ENCODE assay signal across 9 mouse cellular contexts in the genomic region with DNA sequence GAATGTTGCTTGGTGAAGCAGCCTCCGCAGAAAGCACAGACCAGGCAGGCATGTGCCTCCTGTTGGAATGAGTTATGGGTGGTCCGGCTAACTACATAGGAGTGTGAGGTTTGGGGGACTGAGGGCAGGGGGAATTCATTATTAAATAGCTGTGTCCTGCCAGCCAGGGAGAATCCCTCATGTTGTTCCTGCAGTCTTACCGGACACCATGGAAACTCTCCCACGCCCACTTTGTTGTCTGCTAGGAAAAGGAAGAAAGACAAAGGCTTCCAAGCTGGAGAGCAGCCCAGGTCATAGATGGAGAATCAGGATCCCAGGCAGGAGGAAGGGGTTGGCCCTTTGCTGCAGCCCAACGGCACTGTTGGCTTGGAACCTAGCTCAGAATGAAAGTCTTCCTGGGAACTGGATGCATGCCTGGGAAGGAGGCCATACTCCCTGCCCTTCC. TPM values are rescaled to one million over a fixed set of nuclear protein-coding genes. Genes with fewer than 3 reads are reported as not detected.
DNase-seq lines count a peak whose midpoint lies in the region; ATAC-seq lines count a peak whose summit lies in the region.
"Had no signal": no experiment of that assay in that cellular context is flagged by ENCODE, and none has a peak within 500 bp of the region (broad histone marks: within the 10 kb centered on the region; RNA-seq: fewer than 3 reads in every experiment).

No protein-coding gene starts in this region.

- 0 out of 2 replicates have a peak overlapping the region, but pooled peaks have one; percentile 22 for H3K27ac ChIP-seq in embryonic facial prominence, embryonic 13.5 days
- H3K27ac ChIP-seq in limb, embryonic 13.5 days = no peak overlapping the region

- no peaks in the 10 kb centered on the region for H3K36me3 ChIP-seq in embryonic facial prominence, embryonic 13.5 days
- H3K36me3 ChIP-seq in limb, embryonic 13.5 days = no peaks in the 10 kb centered on the region

- DNase-seq in Muller cell, postnatal 12 days (ENCODE audit: inconsistent ontology term) = peak; percentile 92
- DNase-seq in heart, postnatal 10 days = peak; percentile 69 to 74
- DNase-seq in thymus, adult 18-20 months = no peak
- no peak for DNase-seq in right cerebral cortex, postnatal 10 days (ENCODE audit: low spot score in 2 of 2)
- no peak for DNase-seq in left cerebral cortex, postnatal 14 days (ENCODE audit: low spot score in 2 of 2)
- no peak for DNase-seq in thymus, postnatal 14 days

- H3K4me3 ChIP-seq in embryonic facial prominence, embryonic 13.5 days = no peak overlapping the region
- no peak overlapping the region for H3K4me3 ChIP-seq in limb, embryonic 13.5 days

- intact Hi-C loops in heart, postnatal 10 days (cut with DNase I) = loop anchor here (2.0 kb wide), 1 partner anchor 52 kb away; the partner anchor contains the start of gene Galnt10
- intact Hi-C loops in left cerebral cortex, postnatal 14 days (cut with DNase I) = no loop called here

- H3K4me2 ChIP-seq in embryonic facial prominence, embryonic 13.5 days = peak overlapping the region; percentile 12; the same call in 1 of the 2 replicates
- peak overlapping the region; percentile 39; the same call in 1 of the 2 replicates for H3K4me2 ChIP-seq in limb, embryonic 13.5 days (replicated peaks)

- H3K27me3 ChIP-seq in embryonic facial prominence, embryonic 13.5 days = no peaks in the 10 kb centered on the region
- H3K27me3 ChIP-seq in limb, embryonic 13.5 days = no peaks in the 10 kb centered on the region

- WGBS in embryonic facial prominence, embryonic 13.5 days = 59% methylated on average over 5 of the region's 5 CpGs
- 37% methylated on average over 5 of the region's 5 CpGs for WGBS in limb, embryonic 13.5 days

- no peaks in the 10 kb centered on the region for H3K9me3 ChIP-seq in embryonic facial prominence, embryonic 13.5 days
- no peaks in the 10 kb centered on the region for H3K9me3 ChIP-seq in limb, embryonic 13.5 days
- H3K9me3 ChIP-seq: G1E had no signal

- no peak overlapping the region for H3K9ac ChIP-seq in embryonic facial prominence, embryonic 13.5 days
- no peak overlapping the region for H3K9ac ChIP-seq in limb, embryonic 13.5 days

- ATAC-seq in embryonic facial prominence, embryonic 13.5 days (ENCODE audit: insufficient number of reproducible peaks, insufficient read depth, low FRiP score, low TSS enrichment, low read depth) = no peak
- ATAC-seq in limb, embryonic 13.5 days (ENCODE audit: low FRiP score, low read depth) = no peak

- H3K4me1 ChIP-seq in embryonic facial prominence, embryonic 13.5 days = peaks cover 46% of the 10 kb centered on the region
- H3K4me1 ChIP-seq in limb, embryonic 13.5 days = peaks cover 39% of the 10 kb centered on the region

RNA-seq across cellular contexts. Expression of gene Galnt10, which starts 51.6 kb away (rescaled TPM):
- 24.1 and 27.7 TPM in 2 replicates for polyA plus RNA-seq in embryonic facial prominence, embryonic 13.5 days (2015; fragmentation: Nextera tagmentation; extraction: Ambion mirVana)
- 10 to 100 TPM; 12.2 to 13.0 TPM for total RNA-seq in heart, postnatal 10 days (2021)
- 28.6 and 31.3 TPM in 2 replicates for polyA plus RNA-seq in limb, embryonic 13.5 days (2015; fragmentation: Nextera tagmentation; extraction: Ambion mirVana)
- total RNA-seq in left cerebral cortex, postnatal 14 days (2021) = 1 to 10 TPM; 7.6 to 8.8 TPM

Comparison
In these comparisons a context has a peak if more than half of its experiments do, and no peak if none do; other contexts are left out.
1. DNase-seq: peak in Muller cell, postnatal 12 days (single experiment) and heart, postnatal 10 days (2 of 2); none in thymus, adult 18-20 months (0 of 2), right cerebral cortex, postnatal 10 days (0 of 2), left cerebral cortex, postnatal 14 days (0 of 2) and thymus, postnatal 14 days (single experiment).